Mouse (Mus musculus): Measurements from ENCODE around the gene Fbxw8. TPM values are rescaled to one million over a fixed set of nuclear protein-coding genes. Genes with fewer than 3 reads are reported as not detected.

The Fbxw8 gene
- polyA plus RNA-seq, 1 experiment: 30.9 TPM

- DNase-seq (ENCODE audit: low spot score): no peak
Measured at GRCm38 (mm10) chr5:118108124-118108793, 47.0 kb downstream of the Fbxw8 start.

- no peak for DNase-seq (ENCODE audit: low spot score)
Measured at GRCm38 (mm10) chr5:118106667-118107066, 48.6 kb downstream of the Fbxw8 start.

- DNase-seq (ENCODE audit: low spot score): no peak
Measured at GRCm38 (mm10) chr5:118105536-118105935, 49.7 kb downstream of the Fbxw8 start.

GRCm38 (mm10) chr5:118099870-118100478, 55.3 kb downstream of the Fbxw8 start:
- DNase-seq (ENCODE audit: low spot score): no peak

- no peak for DNase-seq (ENCODE audit: low spot score)
Measured at GRCm38 (mm10) chr5:118099069-118099869, 56.0 kb downstream of the Fbxw8 start.

GRCm38 (mm10) chr5:118096317-118096716, 58.9 kb downstream of the Fbxw8 start:
- no peak for DNase-seq (ENCODE audit: low spot score)

GRCm38 (mm10) chr5:118095849-118096248, 59.4 kb downstream of the Fbxw8 start:
- no peak for DNase-seq (ENCODE audit: low spot score)

- DNase-seq (ENCODE audit: low spot score): no peak
Measured at GRCm38 (mm10) chr5:118095433-118095832, 59.8 kb downstream of the Fbxw8 start.

GRCm38 (mm10) chr5:118093321-118094035, 61.8 kb downstream of the Fbxw8 start:
- no peak for DNase-seq (ENCODE audit: low spot score)

GRCm38 (mm10) chr5:118090837-118091236, 64.4 kb downstream of the Fbxw8 start:
- DNase-seq (ENCODE audit: low spot score): no peak

GRCm38 (mm10) chr5:118090101-118090500, 65.2 kb downstream of the Fbxw8 start:
- no peak for DNase-seq (ENCODE audit: low spot score)

GRCm38 (mm10) chr5:118089102-118089501, 66.2 kb downstream of the Fbxw8 start:
- DNase-seq (ENCODE audit: low spot score): no peak

- no peak for DNase-seq (ENCODE audit: low spot score)
Measured at GRCm38 (mm10) chr5:118086956-118087355, 68.3 kb downstream of the Fbxw8 start.

GRCm38 (mm10) chr5:118085313-118085712, 70.0 kb downstream of the Fbxw8 start:
- no peak for DNase-seq (ENCODE audit: low spot score)

GRCm38 (mm10) chr5:118084171-118084727, 71.0 kb downstream of the Fbxw8 start:
- no peak for DNase-seq (ENCODE audit: low spot score)

- no peak for DNase-seq (ENCODE audit: low spot score)
Measured at GRCm38 (mm10) chr5:118083060-118083638, 72.1 kb downstream of the Fbxw8 start.

GRCm38 (mm10) chr5:118081996-118082395, 73.3 kb downstream of the Fbxw8 start:
- DNase-seq (ENCODE audit: low spot score): no peak

- no peak for DNase-seq (ENCODE audit: low spot score)
Measured at GRCm38 (mm10) chr5:118081374-118081949, 73.8 kb downstream of the Fbxw8 start.

- no peak for DNase-seq (ENCODE audit: low spot score)
Measured at GRCm38 (mm10) chr5:118079839-118080250, 75.4 kb downstream of the Fbxw8 start.

GRCm38 (mm10) chr5:118079354-118079753, 75.9 kb downstream of the Fbxw8 start:
- DNase-seq (ENCODE audit: low spot score): no peak

- DNase-seq (ENCODE audit: low spot score): no peak
Measured at GRCm38 (mm10) chr5:118078550-118078949, 76.7 kb downstream of the Fbxw8 start.

Data from urinary bladder, adult 2 months (tissue).